Mouse (Mus musculus): ENCODE data around the gene Cisd3. TPM values are rescaled to one million over a fixed set of nuclear protein-coding genes. Genes with fewer than 3 reads are reported as not detected.
"Not testable (repeated sequence)": the region's sequence is repeated elsewhere in the genome, so short reads cannot be mapped to it uniquely, and the experiment has no call there.

Cisd3 gene
- polyA plus RNA-seq, 1 experiment from 2014 or later = 79.9 TPM

- ATAC-seq; H3K27me3 ChIP-seq (replicated peaks); H3K9me3 ChIP-seq; H3K4me2 ChIP-seq (replicated peaks); H3K9ac ChIP-seq; H3K4me3 ChIP-seq (replicated peaks); H3K27ac ChIP-seq; H3K4me1 ChIP-seq (replicated peaks): not testable (repeated sequence)
- WGBS = 83% methylated on average over 2 of the region's 2 CpGs
- peaks cover 30% of the 10 kb centered on the region for H3K36me3 ChIP-seq
Observed at GRCm38 (mm10) chr11:97710067-97710466, 24.4 kb downstream of the Cisd3 start.

DNA sequence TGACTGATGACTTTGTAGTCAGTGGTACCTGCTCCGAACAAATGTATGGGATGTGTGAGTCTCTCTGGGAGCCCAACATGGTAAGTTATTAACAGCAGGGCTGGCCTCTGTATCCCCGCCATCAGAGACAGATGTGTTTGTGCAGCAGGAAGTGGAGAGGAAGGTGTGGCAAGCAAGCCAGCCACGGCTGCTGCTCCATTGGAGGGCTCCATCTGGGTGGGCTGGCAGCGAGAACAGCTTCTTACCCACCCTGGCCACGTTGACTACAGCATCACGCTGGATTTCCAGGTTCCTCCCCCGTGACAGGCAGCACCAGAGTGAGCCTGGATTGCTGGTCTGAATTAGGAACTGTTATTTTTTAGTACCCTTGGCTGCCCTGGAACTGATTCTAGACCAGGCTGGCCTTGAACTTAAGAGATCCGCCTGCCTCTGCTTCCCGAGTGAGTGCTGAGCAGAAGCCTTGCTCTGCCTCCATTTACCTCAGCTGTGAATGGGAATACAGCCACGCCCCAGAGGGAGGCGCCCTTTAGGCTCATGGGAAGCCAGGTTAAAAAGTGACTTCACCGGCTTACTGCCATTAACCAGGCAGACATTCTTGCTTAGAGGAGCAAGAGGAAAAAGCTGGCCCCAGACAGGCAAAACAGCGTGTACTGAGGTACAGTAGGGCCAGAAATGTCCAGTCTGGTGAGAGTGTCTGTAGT is 25.7 kb downstream of the Cisd3 start:
- H3K9me3 ChIP-seq = no peaks in the 10 kb centered on the region
- no peak for ATAC-seq
- H3K4me2 ChIP-seq (replicated peaks) = no peak overlapping the region
- H3K36me3 ChIP-seq = peaks cover 27% of the 10 kb centered on the region
- H3K4me3 ChIP-seq (replicated peaks) = no peak overlapping the region
- no peaks in the 10 kb centered on the region for H3K4me1 ChIP-seq (replicated peaks)
- H3K27me3 ChIP-seq (replicated peaks) = no peaks in the 10 kb centered on the region
- no peak overlapping the region for H3K9ac ChIP-seq
- 77% methylated on average over 13 of the region's 13 CpGs for WGBS
- no peak overlapping the region for H3K27ac ChIP-seq

DNA sequence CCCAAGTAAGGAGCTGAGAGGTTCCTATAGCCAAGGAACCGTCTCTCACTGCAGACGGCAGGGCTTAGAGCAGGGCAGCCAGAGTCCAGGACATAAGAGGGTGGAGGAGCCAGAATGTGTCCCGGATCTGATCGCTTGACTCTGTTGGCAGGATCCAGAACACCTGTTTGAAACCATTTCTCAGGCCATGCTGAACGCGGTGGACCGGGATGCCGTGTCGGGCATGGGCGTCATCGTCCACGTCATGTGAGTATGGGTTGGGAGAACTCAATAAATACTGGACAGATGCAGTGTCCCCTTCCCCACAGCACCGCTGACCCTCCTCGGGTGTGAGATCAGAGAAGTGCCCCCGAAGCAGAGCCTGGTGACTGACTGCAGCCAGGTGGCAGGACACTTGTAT is 26.7 kb downstream of the Cisd3 start:
- Histone ChIP-seq H3K27me3 (replicated peaks) (no peaks in the 10 kb centered on the region), H3K4me1 (replicated peaks) (no peaks in the 10 kb centered on the region), H3K4me2 (replicated peaks) (no peak overlapping the region), H3K9ac (no peak overlapping the region), H3K36me3 (peaks cover 23% of the 10 kb centered on the region), H3K4me3 (replicated peaks) (no peak overlapping the region), H3K9me3 (no peaks in the 10 kb centered on the region), H3K27ac (no peak overlapping the region)
- 93% methylated on average over 15 of the region's 15 CpGs for WGBS
- ATAC-seq = no peak

DNA sequence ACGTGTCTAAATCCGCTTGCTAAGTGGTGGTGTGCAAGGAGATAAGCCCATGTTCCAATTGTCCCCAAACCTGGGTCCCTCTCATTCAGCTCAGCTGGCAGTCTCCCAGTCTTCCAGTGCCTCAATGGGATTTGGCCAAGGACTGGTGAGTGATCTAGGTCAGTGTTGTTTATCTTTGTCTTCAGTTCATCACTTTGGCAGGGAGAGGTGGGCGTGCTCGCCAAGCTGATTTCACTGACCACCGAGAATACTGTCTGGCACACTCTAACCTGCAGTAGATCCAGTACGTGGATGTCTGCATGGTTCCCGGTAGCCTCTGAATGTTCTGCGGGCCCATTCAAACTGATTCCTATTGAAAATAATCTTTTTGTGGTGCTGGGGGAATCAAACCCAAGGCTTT is 28.3 kb downstream of the Cisd3 start:
- H3K4me2 ChIP-seq (replicated peaks) = no peak overlapping the region
- no peak overlapping the region for H3K9ac ChIP-seq
- no peak for ATAC-seq
- H3K4me3 ChIP-seq (replicated peaks) = no peak overlapping the region
- H3K36me3 ChIP-seq = peaks cover 26% of the 10 kb centered on the region
- H3K4me1 ChIP-seq (replicated peaks) = no peaks in the 10 kb centered on the region
- H3K27me3 ChIP-seq (replicated peaks) = no peaks in the 10 kb centered on the region
- H3K9me3 ChIP-seq = no peaks in the 10 kb centered on the region
- WGBS = 84% methylated on average over 8 of the region's 8 CpGs
- no peak overlapping the region for H3K27ac ChIP-seq

GRCm38 (mm10) chr11:97714356-97714755 is 28.7 kb downstream of the Cisd3 start:
- no peaks in the 10 kb centered on the region for H3K4me1 ChIP-seq (replicated peaks)
- ATAC-seq = no peak
- H3K4me3 ChIP-seq (replicated peaks) = no peak overlapping the region
- H3K9ac ChIP-seq = no peak overlapping the region
- peaks cover 31% of the 10 kb centered on the region for H3K36me3 ChIP-seq
- no peak overlapping the region for H3K27ac ChIP-seq
- no peaks in the 10 kb centered on the region for H3K27me3 ChIP-seq (replicated peaks)
- WGBS = 96% methylated on average over 3 of the region's 3 CpGs
- H3K9me3 ChIP-seq = no peaks in the 10 kb centered on the region
- no peak overlapping the region for H3K4me2 ChIP-seq (replicated peaks)

DNA sequence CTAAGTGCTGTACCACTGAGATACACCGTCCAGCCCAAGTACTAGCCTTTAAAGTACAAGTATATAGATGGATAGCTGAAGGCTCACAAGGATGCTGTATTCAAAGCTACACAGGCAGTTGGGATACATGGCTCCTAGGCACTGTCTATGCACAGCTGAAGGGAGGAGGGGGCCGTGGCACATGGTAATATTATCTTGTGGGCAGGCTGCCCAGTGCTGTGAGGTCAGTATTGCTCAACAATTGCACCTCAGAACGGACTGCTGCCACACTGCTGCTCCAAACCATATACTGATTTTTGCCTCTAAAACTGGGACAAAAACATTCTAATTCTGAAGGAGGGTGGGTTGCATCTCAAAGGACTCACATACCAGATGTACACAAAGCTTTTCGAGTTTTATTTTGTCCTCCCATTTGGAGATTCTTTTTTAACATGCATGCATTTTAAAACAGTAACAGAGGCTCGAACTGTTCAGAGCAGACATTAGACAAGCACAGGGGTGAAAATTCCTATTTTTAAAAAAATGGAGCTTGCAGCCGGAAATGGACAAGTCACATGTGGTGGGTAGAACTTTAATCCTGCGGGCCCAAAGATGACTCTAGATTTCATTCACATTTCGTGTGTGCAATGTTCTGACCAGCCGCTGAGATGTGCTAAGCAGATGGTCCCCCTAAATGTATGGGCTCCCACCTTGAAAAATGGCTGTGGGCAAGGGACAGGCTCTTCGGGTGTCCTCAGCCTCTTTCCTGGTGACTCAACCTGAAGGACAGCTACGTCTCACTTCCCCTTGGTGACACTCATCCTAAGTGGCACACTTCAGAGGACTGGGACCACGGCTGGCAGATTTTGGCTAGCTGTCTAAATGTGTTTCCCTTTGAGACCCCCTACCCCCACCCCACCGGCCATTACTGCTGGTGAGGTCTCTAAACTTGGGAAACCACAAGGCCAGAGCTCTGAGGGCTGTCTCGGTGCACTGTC is 29.4 kb downstream of the Cisd3 start:
- Histone ChIP-seq H3K4me3 (replicated peaks) (no peak overlapping the region), H3K4me2 (replicated peaks) (no peak overlapping the region), H3K36me3 (peaks cover 34% of the 10 kb centered on the region), H3K9me3 (no peaks in the 10 kb centered on the region), H3K27me3 (replicated peaks) (no peaks in the 10 kb centered on the region), H3K9ac (no peak overlapping the region), H3K4me1 (replicated peaks) (no peaks in the 10 kb centered on the region), H3K27ac (no peak overlapping the region)
- no peak for ATAC-seq
- 86% methylated on average over 14 of the region's 14 CpGs for WGBS

GRCm38 (mm10) chr11:97716021-97716420 is 30.4 kb downstream of the Cisd3 start:
- no peaks in the 10 kb centered on the region for H3K4me1 ChIP-seq (replicated peaks)
- WGBS = 90% methylated on average over 8 of the region's 8 CpGs
- no peak overlapping the region for H3K9ac ChIP-seq
- peaks cover 41% of the 10 kb centered on the region for H3K36me3 ChIP-seq
- H3K27ac ChIP-seq = no peak overlapping the region
- H3K9me3 ChIP-seq = no peaks in the 10 kb centered on the region
- H3K4me2 ChIP-seq (replicated peaks) = no peak overlapping the region
- H3K4me3 ChIP-seq (replicated peaks) = no peak overlapping the region
- ATAC-seq = no peak
- H3K27me3 ChIP-seq (replicated peaks) = no peaks in the 10 kb centered on the region

DNA sequence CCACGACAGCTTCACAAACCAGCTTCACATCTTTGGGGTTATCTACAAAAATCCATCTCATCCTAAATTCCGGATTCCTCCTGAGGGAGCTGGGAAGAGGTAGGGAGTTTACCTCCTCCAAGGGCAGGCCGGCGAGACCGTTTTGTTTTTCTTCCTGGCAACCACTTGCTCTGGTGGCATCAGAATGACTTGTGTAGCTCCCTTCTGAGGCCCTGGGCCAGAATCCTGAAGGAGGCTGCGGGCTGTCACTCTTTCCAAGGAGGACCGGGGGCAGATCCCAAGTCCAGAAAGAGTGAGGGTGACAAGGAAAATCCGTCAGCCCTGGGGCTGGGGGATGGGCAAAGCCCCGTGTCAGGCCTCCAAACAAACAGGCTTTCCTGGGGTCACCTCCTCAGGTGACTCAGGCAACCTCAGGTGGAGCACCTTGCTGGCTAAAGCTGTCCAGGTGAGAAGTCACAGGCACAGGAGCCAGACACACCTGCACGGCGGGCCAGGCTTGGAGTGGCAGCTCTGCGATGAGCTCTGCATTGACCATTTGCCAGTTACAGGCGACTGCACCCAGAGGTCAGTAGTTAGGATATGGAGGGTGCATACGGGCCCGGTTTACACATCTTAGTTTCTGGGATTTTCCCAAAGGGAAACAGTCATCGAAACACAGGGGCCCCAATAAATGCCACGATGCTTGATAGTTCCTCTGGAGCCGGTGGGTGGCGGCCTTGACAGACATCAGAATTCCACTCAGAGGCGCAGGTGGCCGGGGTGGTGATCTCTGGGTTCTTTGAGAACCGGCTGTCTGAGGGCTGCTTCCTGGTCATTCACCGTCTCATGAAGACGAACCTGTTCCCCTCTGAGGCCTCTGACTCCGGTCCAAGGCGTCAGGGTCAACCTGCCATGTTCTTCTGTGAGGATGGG is 32.0 kb downstream of the Cisd3 start:
- Histone ChIP-seq H3K36me3 (peaks cover 48% of the 10 kb centered on the region), H3K9me3 (no peaks in the 10 kb centered on the region), H3K4me1 (replicated peaks) (no peaks in the 10 kb centered on the region), H3K27ac (no peak overlapping the region), H3K27me3 (replicated peaks) (no peaks in the 10 kb centered on the region), H3K4me3 (replicated peaks) (no peak overlapping the region), H3K9ac (no peak overlapping the region), H3K4me2 (replicated peaks) (no peak overlapping the region)
- 87% methylated on average over 26 of the region's 26 CpGs for WGBS
- ATAC-seq = no peak

DNA sequence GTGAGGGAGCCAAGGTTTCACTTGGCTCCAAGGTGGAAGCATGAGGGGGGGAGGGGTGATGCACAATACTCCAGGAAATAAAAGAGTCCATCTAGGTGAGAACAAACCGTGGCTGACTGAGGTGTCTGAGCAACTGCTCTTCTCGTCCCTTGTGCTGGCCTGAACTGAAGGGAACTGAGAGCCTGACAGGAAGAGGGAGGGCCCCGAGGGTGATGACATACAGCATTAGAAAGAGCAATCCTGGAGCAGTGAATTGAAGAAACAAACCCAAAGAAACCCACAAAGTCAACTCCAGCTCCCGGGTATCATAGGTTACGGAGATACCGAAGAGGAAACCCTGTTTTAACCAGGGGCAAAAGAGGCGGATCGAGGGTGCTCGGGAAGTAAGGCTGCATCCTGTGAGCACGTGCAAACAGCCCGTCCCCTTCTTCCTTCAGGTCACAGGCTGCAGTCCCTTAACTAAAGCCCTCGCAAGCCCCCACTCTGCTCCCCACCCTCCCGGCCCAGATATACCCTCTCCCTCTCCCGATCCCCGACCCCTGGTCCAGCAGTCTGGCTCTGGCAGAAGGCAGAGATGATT is 32.7 kb downstream of the Cisd3 start:
- no peak overlapping the region for H3K27ac ChIP-seq
- ATAC-seq = no peak
- no peaks in the 10 kb centered on the region for H3K27me3 ChIP-seq (replicated peaks)
- WGBS = 77% methylated on average over 15 of the region's 15 CpGs
- no peaks in the 10 kb centered on the region for H3K9me3 ChIP-seq
- no peak overlapping the region for H3K4me3 ChIP-seq (replicated peaks)
- no peak overlapping the region for H3K9ac ChIP-seq
- peaks cover 46% of the 10 kb centered on the region for H3K36me3 ChIP-seq
- no peaks in the 10 kb centered on the region for H3K4me1 ChIP-seq (replicated peaks)
- H3K4me2 ChIP-seq (replicated peaks) = no peak overlapping the region

GRCm38 (mm10) chr11:97719041-97719440 is 33.4 kb downstream of the Cisd3 start:
- 83% methylated on average over 4 of the region's 4 CpGs for WGBS
- ATAC-seq = no peak
- H3K36me3 ChIP-seq = peaks cover 42% of the 10 kb centered on the region

DNA sequence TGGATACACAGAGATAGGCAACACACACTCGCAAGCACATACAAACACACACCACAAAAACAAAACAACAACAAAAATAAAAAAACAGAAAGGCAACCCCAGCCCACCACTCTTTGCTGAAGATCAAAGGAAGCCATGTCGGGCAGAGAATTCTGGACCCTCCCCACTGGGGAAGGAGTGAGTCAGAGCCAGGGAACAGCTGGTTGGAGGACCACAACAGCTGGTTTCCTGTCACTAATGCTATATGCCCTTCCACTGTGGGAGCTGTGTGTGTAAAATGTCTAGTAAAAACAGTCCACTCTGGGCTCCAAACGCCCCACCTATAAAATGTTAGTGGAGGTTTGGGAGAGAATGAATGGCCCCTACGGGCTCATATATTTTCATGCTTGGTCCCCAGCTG is 35.7 kb downstream of the Cisd3 start:
- Histone ChIP-seq H3K9ac (no peak overlapping the region), H3K4me1 (replicated peaks) (no peaks in the 10 kb centered on the region), H3K4me3 (replicated peaks) (no peak overlapping the region), H3K4me2 (replicated peaks) (no peak overlapping the region), H3K27ac (no peak overlapping the region), H3K27me3 (replicated peaks) (no peaks in the 10 kb centered on the region), H3K9me3 (no peaks in the 10 kb centered on the region), H3K36me3 (peaks cover 51% of the 10 kb centered on the region)
- WGBS = 94% methylated on average over 4 of the region's 4 CpGs
- no peak for ATAC-seq

More at GRCm38 (mm10) chr11:97719041-97719440, 33.4 kb downstream of the Cisd3 start:
- H3K4me3 ChIP-seq (replicated peaks) = no peak overlapping the region
- H3K9me3 ChIP-seq = no peaks in the 10 kb centered on the region
- H3K9ac ChIP-seq = no peak overlapping the region
- no peak overlapping the region for H3K4me2 ChIP-seq (replicated peaks)
- H3K27ac ChIP-seq = no peak overlapping the region
- H3K27me3 ChIP-seq (replicated peaks) = no peaks in the 10 kb centered on the region
- no peaks in the 10 kb centered on the region for H3K4me1 ChIP-seq (replicated peaks)

DNA sequence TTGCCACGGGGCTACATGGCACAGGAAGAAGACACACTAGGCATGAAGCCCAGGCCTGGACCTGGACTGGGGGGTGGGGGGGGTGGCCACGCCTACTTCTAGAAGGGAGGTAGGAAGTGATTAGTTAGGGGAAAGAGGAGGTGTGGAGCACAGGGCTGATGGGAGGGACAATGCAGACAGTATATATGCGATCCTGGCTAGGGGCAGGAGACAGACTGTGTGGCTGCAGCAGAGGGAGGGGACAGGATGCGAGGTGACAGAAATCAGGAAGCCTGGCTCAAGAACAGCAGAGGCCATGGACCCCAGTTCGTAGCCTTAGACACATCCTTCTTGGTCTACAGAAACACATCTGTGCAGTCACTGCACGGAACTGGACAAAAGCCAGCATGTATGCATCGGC is 38.1 kb downstream of the Cisd3 start:
- H3K9me3 ChIP-seq = no peaks in the 10 kb centered on the region
- WGBS = 80% methylated on average over 7 of the region's 7 CpGs
- H3K9ac ChIP-seq = no peak overlapping the region
- H3K36me3 ChIP-seq = peaks cover 54% of the 10 kb centered on the region
- ATAC-seq = no peak
- H3K4me2 ChIP-seq (replicated peaks) = no peak overlapping the region
- no peaks in the 10 kb centered on the region for H3K27me3 ChIP-seq (replicated peaks)
- no peak overlapping the region for H3K27ac ChIP-seq
- H3K4me3 ChIP-seq (replicated peaks) = no peak overlapping the region
- H3K4me1 ChIP-seq (replicated peaks) = no peaks in the 10 kb centered on the region

All from intestine, embryonic 15.5 days (tissue).